Mouse (Mus musculus): ENCODE results near the gene Ocel1. TPM values are rescaled to one million over a fixed set of nuclear protein-coding genes. Genes with fewer than 3 reads are reported as not detected.

The Ocel1 gene
- polyA plus RNA-seq (2015; fragmentation: Illumina TruSeq; extraction: RNeasy Lipid Tissue Mini Kit (QIAGEN cat#74804); ENCODE audit: insufficient read depth, low replicate concordance): 14.9 TPM

GRCm38 (mm10) chr8:71371236-71371848 lies at the start of gene Ocel1:
Ocel1 (plus strand) TSS chr8:71371298.

GRCm38 (mm10) chr8:71366771-71367528 lies 4.1 kb upstream of the Ocel1 start, which contains the start of gene Use1:
Use1 (plus strand) TSS chr8:71366848.

GRCm38 (mm10) chr8:71381421-71381970 lies 10.4 kb downstream of the Ocel1 start, which contains the start of gene Nr2f6:
Nr2f6 (minus strand) TSS chr8:71381960.

GRCm38 (mm10) chr8:71395629-71396028 lies 24.5 kb downstream of the Ocel1 start, which contains the start of gene Ushbp1:
Ushbp1 (minus strand) TSS chr8:71395802.

GRCm38 (mm10) chr8:71396639-71397305 lies 25.7 kb downstream of the Ocel1 start, which contains the start of gene Babam1:
Babam1 (plus strand) TSS chr8:71396861.

GRCm38 (mm10) chr8:71405401-71406098 lies 34.5 kb downstream of the Ocel1 start, which contains the start of gene Ankle1:
Ankle1 (plus strand) TSS chr8:71406010.

Other genes starting within 250 kb of the Ocel1 start
- 52.8 TPM for gene Myo9b, start 98.6 kb upstream of the Ocel1 start, polyA plus RNA-seq (2015; fragmentation: Illumina TruSeq; extraction: RNeasy Lipid Tissue Mini Kit (QIAGEN cat#74804); ENCODE audit: insufficient read depth, low replicate concordance)
- gene Haus8, start 98.4 kb upstream of the Ocel1 start, polyA plus RNA-seq (2015; fragmentation: Illumina TruSeq; extraction: RNeasy Lipid Tissue Mini Kit (QIAGEN cat#74804); ENCODE audit: insufficient read depth, low replicate concordance): 36.4 TPM
- gene Use1, start 4.5 kb upstream of the Ocel1 start, polyA plus RNA-seq (2015; fragmentation: Illumina TruSeq; extraction: RNeasy Lipid Tissue Mini Kit (QIAGEN cat#74804); ENCODE audit: insufficient read depth, low replicate concordance): 71.6 TPM
- gene Nr2f6, start 10.7 kb downstream of the Ocel1 start, polyA plus RNA-seq (2015; fragmentation: Illumina TruSeq; extraction: RNeasy Lipid Tissue Mini Kit (QIAGEN cat#74804); ENCODE audit: insufficient read depth, low replicate concordance): 9.6 TPM
- 6.2 TPM for gene Ushbp1, start 24.5 kb downstream of the Ocel1 start, polyA plus RNA-seq (2015; fragmentation: Illumina TruSeq; extraction: RNeasy Lipid Tissue Mini Kit (QIAGEN cat#74804); ENCODE audit: insufficient read depth, low replicate concordance)
- gene Babam1, start 25.6 kb downstream of the Ocel1 start, polyA plus RNA-seq (2015; fragmentation: Illumina TruSeq; extraction: RNeasy Lipid Tissue Mini Kit (QIAGEN cat#74804); ENCODE audit: insufficient read depth, low replicate concordance): 49.8 TPM
- 4.1 TPM for gene Ankle1, start 34.7 kb downstream of the Ocel1 start, polyA plus RNA-seq (2015; fragmentation: Illumina TruSeq; extraction: RNeasy Lipid Tissue Mini Kit (QIAGEN cat#74804); ENCODE audit: insufficient read depth, low replicate concordance)
- 5.3 TPM for gene Abhd8, start 92.4 kb downstream of the Ocel1 start, polyA plus RNA-seq (2015; fragmentation: Illumina TruSeq; extraction: RNeasy Lipid Tissue Mini Kit (QIAGEN cat#74804); ENCODE audit: insufficient read depth, low replicate concordance)
- gene Mrpl34, start 93.7 kb downstream of the Ocel1 start, polyA plus RNA-seq (2015; fragmentation: Illumina TruSeq; extraction: RNeasy Lipid Tissue Mini Kit (QIAGEN cat#74804); ENCODE audit: insufficient read depth, low replicate concordance): 16.5 TPM
- 19.1 TPM for gene Dda1, start 97.9 kb downstream of the Ocel1 start, polyA plus RNA-seq (2015; fragmentation: Illumina TruSeq; extraction: RNeasy Lipid Tissue Mini Kit (QIAGEN cat#74804); ENCODE audit: insufficient read depth, low replicate concordance)
- gene Ano8, start 114.7 kb downstream of the Ocel1 start, polyA plus RNA-seq (2015; fragmentation: Illumina TruSeq; extraction: RNeasy Lipid Tissue Mini Kit (QIAGEN cat#74804); ENCODE audit: insufficient read depth, low replicate concordance): 5.8 TPM
- gene Gtpbp3, start 116.8 kb downstream of the Ocel1 start, polyA plus RNA-seq (2015; fragmentation: Illumina TruSeq; extraction: RNeasy Lipid Tissue Mini Kit (QIAGEN cat#74804); ENCODE audit: insufficient read depth, low replicate concordance): 8.0 TPM
- 52.6 TPM for gene Plvap, start 140.5 kb downstream of the Ocel1 start, polyA plus RNA-seq (2015; fragmentation: Illumina TruSeq; extraction: RNeasy Lipid Tissue Mini Kit (QIAGEN cat#74804); ENCODE audit: insufficient read depth, low replicate concordance)
- 0.12 TPM for gene Ccdc194, start 154.4 kb downstream of the Ocel1 start, polyA plus RNA-seq (2015; fragmentation: Illumina TruSeq; extraction: RNeasy Lipid Tissue Mini Kit (QIAGEN cat#74804); ENCODE audit: insufficient read depth, low replicate concordance)
- gene Bst2, start 166.2 kb downstream of the Ocel1 start, polyA plus RNA-seq (2015; fragmentation: Illumina TruSeq; extraction: RNeasy Lipid Tissue Mini Kit (QIAGEN cat#74804); ENCODE audit: insufficient read depth, low replicate concordance): 78.7 TPM
- 14.4 TPM for gene Mvb12a, start 171.6 kb downstream of the Ocel1 start, polyA plus RNA-seq (2015; fragmentation: Illumina TruSeq; extraction: RNeasy Lipid Tissue Mini Kit (QIAGEN cat#74804); ENCODE audit: insufficient read depth, low replicate concordance)
- 4.2 TPM for gene Tmem221, start 187.6 kb downstream of the Ocel1 start, polyA plus RNA-seq (2015; fragmentation: Illumina TruSeq; extraction: RNeasy Lipid Tissue Mini Kit (QIAGEN cat#74804); ENCODE audit: insufficient read depth, low replicate concordance)
- gene Nxnl1, start 195.3 kb downstream of the Ocel1 start, polyA plus RNA-seq (2015; fragmentation: Illumina TruSeq; extraction: RNeasy Lipid Tissue Mini Kit (QIAGEN cat#74804); ENCODE audit: insufficient read depth, low replicate concordance): not detected
- 8.1 TPM for gene Slc27a1, start 197.6 kb downstream of the Ocel1 start, polyA plus RNA-seq (2015; fragmentation: Illumina TruSeq; extraction: RNeasy Lipid Tissue Mini Kit (QIAGEN cat#74804); ENCODE audit: insufficient read depth, low replicate concordance)
- gene Pgls, start 220.9 kb downstream of the Ocel1 start, polyA plus RNA-seq (2015; fragmentation: Illumina TruSeq; extraction: RNeasy Lipid Tissue Mini Kit (QIAGEN cat#74804); ENCODE audit: insufficient read depth, low replicate concordance): 13.8 TPM
- 96.5 TPM for gene Fam129c, start 226.3 kb downstream of the Ocel1 start, polyA plus RNA-seq (2015; fragmentation: Illumina TruSeq; extraction: RNeasy Lipid Tissue Mini Kit (QIAGEN cat#74804); ENCODE audit: insufficient read depth, low replicate concordance)
- gene Colgalt1, start 239.7 kb downstream of the Ocel1 start, polyA plus RNA-seq (2015; fragmentation: Illumina TruSeq; extraction: RNeasy Lipid Tissue Mini Kit (QIAGEN cat#74804); ENCODE audit: insufficient read depth, low replicate concordance): 124 TPM